Mouse (Mus musculus): ENCODE data around the gene Aadacl3. TPM values are rescaled to one million over a fixed set of nuclear protein-coding genes. Genes with fewer than 3 reads are reported as not detected.

The Aadacl3 gene
- polyA plus RNA-seq, 1 experiment from 2014 or later = not detected

DNA sequence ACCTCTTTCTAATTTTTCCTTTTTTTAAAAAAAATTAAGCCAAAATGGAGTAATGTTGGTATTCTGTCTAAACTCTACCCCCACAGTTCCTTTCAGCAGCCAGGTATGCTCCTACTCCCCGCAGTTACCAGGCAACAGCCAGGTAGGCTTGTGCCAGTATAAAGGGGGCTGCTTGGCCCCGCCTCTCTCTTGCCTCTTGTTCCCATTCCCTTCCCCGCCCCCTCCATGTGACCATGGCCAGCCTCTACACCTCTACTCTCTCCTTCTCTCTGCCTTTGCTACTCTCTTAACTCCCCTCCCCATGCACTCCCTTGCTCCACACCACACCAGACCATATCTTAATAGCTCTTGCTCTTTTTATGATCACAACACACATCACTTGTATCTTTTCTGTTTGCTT lies 57.3 kb downstream of the Aadacl3 start:
- H3K27ac ChIP-seq = no peak overlapping the region
- WGBS (ENCODE audit: missing documents) = 81% methylated on average over 3 of the region's 3 CpGs
- H3K36me3 ChIP-seq (ENCODE audit: inconsistent target) = no peaks in the 10 kb centered on the region
- no peak overlapping the region for H3K4me3 ChIP-seq (ENCODE audit: inconsistent target)
- no peaks in the 10 kb centered on the region for H3K79me2 ChIP-seq (ENCODE audit: inconsistent target)

DNA sequence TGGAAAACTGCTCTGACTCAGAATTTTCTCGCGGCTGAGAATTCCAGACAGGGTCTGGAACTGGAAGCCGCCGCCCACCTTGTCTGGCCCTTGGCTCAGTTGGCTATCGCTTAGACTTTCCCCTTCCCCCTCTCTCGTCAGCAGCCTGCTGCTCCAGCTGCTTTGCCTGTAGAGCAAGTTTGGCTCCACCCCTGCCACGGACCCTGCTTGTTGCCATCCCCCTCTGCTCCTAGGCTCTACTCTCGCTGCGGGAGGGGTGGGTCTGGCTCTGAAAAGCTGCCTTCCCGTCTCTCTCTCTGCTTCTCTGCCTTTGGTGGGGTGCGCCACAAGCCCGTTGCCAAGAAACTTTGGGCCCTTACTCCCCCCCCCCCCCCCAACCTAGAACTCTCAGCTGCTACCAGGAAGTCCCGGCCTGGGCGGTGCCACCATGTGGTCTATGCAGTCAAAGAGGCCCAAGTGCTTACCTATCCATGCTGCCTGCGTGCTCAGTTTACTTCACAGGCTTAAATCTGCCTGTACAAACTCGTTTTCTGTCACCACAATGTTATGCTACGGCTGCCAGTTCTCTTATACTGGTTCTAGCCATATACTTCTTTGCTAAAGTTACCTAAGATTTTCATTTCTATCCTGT lies 59.0 kb downstream of the Aadacl3 start:
- no peaks in the 10 kb centered on the region for H3K79me2 ChIP-seq (ENCODE audit: inconsistent target)
- no peak overlapping the region for H3K27ac ChIP-seq
- H3K36me3 ChIP-seq (ENCODE audit: inconsistent target) = no peaks in the 10 kb centered on the region
- 3% methylated on average over 17 of the region's 17 CpGs for WGBS (ENCODE audit: missing documents)
- H3K4me3 ChIP-seq (ENCODE audit: inconsistent target) = no peak overlapping the region

Other genes with a start within 250 kb of the Aadacl3 start
- gene Pramel5, start 183.3 kb downstream of the Aadacl3 start, polyA plus RNA-seq (2018) = not detected in 3 replicates
- gene Gm13128, start 133.5 kb downstream of the Aadacl3 start, polyA plus RNA-seq (2018) = not detected in 3 replicates
- not detected in 3 replicates for gene Gm13119, start 105.8 kb downstream of the Aadacl3 start, polyA plus RNA-seq (2018)
- not detected in 3 replicates for gene Pramef20, start 85.8 kb downstream of the Aadacl3 start, polyA plus RNA-seq (2018)
- gene Pramef12, start 55.3 kb downstream of the Aadacl3 start, polyA plus RNA-seq (2018) = not detected in 3 replicates
- not detected in 3 replicates for gene 1700012P22Rik, start 25.0 kb downstream of the Aadacl3 start, polyA plus RNA-seq (2018)
- not detected in 3 replicates for gene Gm9944, start 10.4 kb downstream of the Aadacl3 start, polyA plus RNA-seq (2018)
- gene 9430007A20Rik, start 56.1 kb upstream of the Aadacl3 start, polyA plus RNA-seq (2018) = not detected in 3 replicates
- not detected in 3 replicates for gene Gm13124, start 101.4 kb upstream of the Aadacl3 start, polyA plus RNA-seq (2018)
- gene Aadacl4, start 150.0 kb upstream of the Aadacl3 start, polyA plus RNA-seq (2018) = not detected in 3 replicates
- not detected in 3 replicates for gene Gm436, start 222.6 kb upstream of the Aadacl3 start, polyA plus RNA-seq (2018)

All from macrophage (primary cell).